Mouse (Mus musculus) liver, postnatal 0 days (tissue): ENCODE results near the gene Wdr54.

ENCODE experiments used
- CTCF ChIP-seq: sonication (generic); IDR thresholded peaks from 2 replicates; pipeline ENCODE4 v1.5.1; 2016; ENCODE audit warnings: antibody characterized with exemption, low read depth
- EP300 ChIP-seq: IDR thresholded peaks from 2 replicates; pipeline ENCODE4 v1.6.1; 2016; ENCODE audit warnings: antibody characterized with exemption, low read depth, mild to moderate bottlenecking

GRCm38 (mm10) chr6:83153485-83153884 is 2.7 kb downstream of the Wdr54 start:
- no peak for TF ChIP-seq CTCF
- TF ChIP-seq EP300 = no peak
